Mouse (Mus musculus) thymus, postnatal 10 days (tissue): ENCODE data around the gene Erc1.

Experiments used
- DNase-seq, 2 experiments: peaks; one replicate each; pipeline ENCODE4 v3.0.0; 2021; ENCODE audit warnings: low spot score in 2 of 2

The Erc1 gene

DNA sequence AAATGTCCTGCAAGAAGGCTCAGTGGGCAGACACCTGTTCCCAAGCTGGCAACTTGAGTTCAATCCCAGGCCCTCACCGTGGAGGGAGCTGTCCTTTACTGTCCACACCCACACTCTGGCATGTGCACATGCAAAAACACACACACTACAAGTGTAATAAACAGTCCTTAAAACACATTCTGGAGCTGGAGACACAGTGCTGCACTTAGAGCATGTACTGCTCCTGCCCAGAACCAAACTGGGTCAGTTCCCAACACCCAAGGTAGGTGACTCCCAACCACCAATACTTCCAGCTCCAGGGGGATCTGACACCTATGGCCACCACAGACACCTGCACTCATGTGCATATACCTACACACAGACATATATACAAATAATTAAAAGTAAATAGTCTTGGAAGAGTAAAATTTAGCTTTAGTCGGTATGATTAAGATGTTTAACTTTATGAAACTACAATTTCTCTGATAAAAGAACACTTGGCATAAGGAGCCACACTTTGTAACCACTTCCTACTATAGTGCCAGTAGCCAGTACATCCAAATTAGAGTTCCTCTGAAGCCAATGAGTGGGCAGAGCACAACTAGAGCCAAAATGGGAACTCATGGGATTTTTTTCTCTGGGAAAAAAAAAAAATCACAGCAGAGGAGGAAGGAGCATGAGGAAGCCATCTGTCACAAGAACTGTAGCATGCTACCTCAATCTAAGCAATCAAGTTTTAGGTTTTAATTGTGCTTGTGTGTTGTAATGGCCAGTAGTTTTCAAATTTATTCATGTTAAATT is 39.1 kb downstream of the Erc1 start:
- DNase-seq = no peak

DNA sequence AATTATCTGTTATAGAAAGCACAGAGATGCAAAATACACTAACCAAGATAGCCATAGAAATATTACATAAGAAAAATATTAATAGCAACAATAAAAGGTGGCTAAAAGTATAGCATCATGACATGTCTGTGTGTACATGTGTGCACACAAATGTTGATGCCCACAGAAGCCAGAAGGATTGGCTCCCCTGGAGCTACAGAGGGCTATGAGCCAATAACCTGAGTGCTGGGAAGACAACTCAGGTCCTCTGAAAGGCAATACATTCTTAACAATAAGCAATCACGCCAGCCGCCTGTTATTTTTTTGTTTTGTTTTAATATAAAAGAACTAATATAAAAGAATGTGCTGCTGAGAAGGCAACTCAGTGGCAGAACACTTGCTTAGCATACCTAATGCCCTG is 44.7 kb downstream of the Erc1 start:
- no peak for DNase-seq

DNA sequence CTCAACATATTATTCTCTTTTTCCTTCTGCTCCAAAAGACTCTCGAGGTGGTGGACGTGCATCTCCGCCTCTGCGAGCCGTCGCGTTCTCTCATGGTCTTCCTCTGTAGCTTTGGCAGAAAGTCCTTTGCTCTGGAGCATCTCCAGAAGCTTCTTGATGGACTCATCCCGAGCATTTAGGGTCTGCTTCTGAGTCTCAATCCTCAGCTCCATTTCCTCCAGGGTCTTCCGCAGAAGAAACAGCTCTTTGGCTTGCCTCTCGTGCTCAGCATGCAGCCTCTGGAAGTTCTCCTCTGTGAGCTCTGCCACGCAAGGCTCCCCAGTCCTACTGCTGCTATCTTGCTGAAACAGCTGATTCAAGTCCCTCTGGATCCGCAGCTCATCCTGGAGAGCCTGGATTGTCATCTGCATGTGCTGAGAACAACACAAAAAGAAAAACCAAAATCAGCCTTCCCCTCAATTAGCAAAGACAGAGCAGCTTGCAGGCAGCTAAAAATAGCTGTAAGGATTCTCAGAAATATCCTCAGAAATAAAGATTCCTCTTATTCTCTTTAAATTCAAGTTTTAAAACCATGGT is 51.0 kb downstream of the Erc1 start:
- no peak for DNase-seq

DNA sequence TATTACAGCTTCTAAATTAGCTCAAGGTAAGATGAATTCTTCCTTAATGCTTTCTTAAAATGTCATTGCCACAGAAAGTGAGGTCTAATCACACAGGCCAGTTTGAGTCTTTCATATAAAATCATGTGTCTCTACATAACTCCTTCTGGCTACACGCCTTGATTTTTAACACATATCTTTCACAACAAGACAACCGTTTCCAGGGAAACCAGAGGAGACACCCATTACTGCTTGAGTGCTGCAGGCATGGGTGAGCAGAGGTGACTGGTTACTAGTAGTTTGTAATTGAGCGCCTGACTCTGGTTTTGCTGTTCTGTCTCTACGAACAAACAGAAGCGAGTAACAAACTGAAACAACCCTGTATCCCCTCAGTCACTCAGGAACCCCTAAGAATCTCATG is 51.7 kb downstream of the Erc1 start:
- DNase-seq = no peak

DNA sequence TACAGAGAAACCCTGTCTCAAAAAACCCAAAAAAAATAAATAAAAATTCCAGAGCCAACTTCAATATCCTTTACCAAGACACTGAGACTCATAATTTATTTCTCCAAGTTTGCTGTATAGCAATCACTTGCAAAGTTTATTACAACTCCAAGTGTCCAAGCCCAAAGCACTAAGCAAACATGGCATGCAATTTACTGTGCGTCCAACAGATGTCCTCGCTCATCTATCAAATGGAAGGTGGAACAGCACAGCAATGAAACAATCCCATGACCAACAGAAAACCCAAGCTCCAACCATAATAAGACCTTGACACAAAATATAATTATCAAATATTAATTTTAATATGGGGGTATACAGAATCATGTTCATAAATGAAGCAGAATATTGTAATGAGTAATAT is 55.4 kb downstream of the Erc1 start:
- peak; percentile 20 to 58 for DNase-seq

DNA sequence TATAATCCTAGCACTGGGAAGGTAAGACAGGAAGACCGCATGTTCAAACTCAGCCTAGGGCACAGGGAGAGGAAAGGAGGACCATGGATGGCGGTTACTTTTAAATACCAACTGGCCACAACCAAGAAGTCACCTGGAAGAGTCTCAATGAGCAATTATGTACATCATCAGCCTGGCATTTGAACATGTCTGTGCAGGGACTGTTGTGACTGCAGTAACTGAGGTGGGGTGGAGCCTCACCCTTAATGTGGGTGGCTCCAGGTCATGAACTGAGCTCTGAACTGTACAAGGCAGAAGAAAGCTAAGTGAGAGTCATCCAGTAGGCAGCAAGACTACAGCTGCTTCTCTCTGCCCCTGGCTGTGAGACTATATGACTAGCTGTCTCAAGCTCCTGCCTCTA is 65.6 kb downstream of the Erc1 start:
- no peak for DNase-seq

DNA sequence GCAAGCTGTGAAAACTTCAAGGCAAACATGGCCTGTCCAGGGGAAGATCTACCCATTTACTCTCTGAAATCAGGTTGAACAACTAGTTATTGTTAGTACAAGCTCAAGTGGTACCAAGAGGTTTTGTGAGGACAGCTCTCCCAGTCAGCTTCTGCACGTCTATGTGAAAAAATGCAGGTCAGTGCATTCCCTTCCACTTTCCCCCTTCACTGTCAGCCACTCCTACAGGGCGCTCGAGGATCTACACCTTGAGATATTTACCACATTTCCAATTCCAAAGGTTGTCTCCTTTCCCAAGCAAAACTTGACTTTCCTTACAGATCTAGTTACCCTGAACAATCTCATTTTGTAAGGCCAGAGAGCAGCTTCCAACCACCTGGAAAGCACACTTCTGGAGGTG is 66.9 kb downstream of the Erc1 start:
- DNase-seq = no peak

DNA sequence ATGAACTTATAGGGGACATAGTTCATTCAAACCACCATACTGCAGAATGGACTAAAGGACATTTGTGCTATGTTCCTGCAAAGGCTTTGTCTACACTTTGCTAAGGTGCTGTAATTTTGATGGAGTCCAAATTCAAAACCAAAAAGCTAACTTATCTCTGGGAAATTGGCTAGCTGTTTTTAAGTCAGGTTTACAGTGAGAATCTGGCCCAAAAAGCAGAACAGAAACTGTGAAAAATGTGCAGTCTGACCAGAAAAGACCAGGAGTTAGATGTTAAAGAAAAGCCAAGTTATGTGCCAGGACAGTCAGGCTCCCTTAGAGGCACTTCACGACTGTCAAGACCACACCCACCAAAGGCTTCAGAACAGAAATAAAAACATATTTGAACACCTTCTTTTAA is 79.2 kb downstream of the Erc1 start:
- no peak for DNase-seq

DNA sequence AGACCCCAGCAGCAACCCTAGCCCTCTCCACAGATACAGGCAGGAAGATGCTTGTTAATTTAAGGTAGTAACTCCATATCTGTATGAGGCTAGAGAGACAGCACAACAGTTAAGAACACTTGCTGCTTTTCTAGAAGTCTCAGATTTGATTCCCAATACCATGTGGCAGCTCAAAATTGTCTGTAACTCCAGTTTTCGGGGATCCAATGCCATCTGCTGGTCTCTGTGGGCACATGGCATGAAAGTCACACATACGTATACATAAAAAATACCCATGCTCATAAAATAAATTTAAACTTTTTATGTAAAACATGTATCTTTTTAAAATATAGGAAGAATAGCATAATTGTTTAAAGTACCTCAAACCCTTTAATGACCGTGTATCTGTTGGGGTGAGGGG is 83.6 kb downstream of the Erc1 start:
- no peak for DNase-seq

DNA sequence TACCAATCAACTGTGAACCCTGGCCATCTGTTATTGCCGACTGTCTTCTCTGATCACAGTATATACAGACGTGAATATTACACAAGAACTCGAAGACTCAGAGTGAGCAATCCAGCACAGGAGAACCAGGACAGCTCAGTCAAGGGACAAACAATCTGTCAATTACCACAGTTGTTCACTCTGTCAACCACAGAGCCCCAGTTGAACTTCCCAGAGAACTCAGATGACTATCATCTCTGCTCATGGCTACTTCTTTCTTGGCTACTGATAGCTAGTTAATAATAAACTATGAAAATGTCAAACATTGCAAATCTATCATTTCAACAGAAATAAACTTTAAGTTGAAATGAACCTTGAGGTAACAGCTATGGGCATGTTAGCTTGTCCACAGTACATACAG is 88.1 kb downstream of the Erc1 start:
- DNase-seq = no peak

DNA sequence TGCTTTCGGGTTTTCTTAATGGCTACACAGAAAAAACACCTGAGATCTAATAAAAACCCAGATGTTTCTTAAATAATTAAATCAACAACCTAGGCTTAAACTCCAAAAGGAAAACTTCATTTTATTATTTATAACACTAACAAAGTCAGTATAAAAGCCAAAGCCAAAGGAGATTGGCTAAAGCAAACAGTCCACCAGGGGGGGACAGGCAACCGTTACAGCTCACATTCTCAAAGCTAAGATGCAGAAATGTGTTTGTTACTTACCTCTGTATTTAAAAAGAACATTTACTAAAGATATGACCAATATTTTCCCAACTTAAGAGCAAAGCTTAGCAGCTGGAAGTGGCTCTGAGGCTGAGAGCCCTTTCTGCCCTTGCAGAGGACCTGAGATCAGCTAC is 89.5 kb downstream of the Erc1 start:
- no peak for DNase-seq

DNA sequence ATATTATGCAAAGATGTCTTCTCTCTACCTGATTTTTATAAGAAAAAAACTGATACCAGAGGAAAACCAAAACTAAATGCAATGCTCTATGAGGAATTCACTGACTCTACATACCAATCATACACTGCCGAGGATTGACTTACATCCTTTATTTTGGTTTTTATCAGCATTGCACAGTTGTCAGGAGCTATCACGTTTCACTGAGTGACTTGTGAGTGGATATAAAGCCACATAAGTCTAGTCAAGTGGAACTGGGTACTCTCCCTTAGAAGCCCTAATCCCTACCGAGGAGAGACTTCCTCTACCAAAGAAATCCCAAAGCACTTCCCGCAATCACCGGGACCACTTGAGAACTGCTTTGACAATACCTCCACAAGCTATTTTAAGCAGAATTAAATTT is 90.2 kb downstream of the Erc1 start:
- no peak for DNase-seq

DNA sequence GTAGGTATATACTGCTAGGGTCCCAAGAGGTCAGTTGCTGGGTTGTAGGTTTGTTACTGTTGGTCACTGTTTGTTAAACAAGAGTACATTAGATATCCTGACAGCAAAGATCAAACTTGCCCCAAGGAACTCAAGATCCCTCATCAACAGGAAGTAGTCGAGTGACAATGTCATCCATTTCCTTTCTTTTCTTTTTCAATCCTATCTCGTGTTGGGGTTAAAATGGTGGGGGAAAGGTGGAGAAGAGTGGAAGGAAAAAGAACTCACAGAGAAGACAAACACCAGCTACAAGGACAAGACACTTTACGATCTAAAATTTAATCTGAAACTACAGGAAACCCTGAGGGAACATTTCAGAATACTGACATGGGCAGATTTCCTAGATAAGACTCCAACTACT is 92.1 kb downstream of the Erc1 start:
- no peak for DNase-seq

DNA sequence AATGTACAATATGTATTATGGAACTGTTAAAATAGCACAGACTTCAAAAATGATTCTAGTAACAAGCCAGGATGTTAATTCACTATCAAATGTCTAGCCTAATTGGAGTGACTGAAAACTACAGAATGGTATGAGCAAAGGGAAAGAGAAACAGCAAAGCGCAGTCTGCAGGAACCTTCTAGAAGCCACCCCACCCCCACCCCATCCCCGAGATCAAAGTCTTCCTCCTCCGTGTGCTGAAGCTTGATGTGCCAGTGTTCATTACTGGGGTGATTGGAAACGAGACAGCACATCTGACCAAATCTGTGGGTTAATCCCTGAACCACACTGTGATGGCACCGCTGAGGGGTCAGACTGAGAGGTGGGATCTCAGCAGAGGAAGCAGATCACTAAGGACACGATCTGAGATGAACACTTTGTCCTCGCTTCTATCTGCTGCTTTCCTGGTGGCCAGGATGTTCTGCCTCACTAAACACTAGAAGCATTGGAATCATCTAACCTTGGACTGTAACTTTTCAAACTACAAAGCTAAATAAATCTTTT is 98.8 kb downstream of the Erc1 start:
- DNase-seq = no peak

DNA sequence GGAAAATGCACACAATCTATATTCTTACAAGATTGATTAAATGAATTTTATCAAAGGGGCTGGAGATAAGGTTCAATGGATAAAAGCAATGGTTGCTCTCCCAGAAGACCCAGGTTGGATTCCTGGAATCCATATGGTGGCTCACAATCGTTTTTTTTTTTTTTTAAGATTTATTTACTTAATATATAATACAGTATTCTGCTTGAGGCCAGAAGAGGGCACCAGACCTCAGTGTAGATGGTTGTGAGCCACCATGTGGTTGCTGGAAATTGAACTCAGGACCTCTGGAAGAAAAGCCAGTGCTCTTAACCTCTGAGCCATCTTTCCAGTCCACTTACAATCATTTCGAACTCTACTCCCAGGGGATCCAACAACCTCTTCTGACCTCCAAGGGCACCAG is 106.1 kb downstream of the Erc1 start:
- DNase-seq = no peak

DNA sequence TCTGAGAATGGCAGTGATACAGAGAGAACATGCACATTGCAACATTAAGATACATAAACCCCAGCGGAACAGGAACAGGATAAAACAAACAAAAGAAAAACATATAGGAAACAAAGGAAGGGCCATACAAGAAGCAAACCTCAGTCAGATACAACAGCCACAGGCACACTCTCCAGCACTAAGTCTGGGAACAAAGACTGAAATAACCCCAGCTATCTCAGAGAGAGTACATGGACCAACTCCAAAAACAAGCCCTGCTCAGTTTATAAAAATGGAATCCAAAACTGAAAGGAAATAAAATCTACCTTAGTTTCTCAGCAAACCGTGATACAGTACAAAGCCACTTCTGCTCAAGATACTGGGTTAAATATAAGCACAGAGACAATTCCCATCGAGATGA is 107.4 kb downstream of the Erc1 start:
- no peak for DNase-seq

DNA sequence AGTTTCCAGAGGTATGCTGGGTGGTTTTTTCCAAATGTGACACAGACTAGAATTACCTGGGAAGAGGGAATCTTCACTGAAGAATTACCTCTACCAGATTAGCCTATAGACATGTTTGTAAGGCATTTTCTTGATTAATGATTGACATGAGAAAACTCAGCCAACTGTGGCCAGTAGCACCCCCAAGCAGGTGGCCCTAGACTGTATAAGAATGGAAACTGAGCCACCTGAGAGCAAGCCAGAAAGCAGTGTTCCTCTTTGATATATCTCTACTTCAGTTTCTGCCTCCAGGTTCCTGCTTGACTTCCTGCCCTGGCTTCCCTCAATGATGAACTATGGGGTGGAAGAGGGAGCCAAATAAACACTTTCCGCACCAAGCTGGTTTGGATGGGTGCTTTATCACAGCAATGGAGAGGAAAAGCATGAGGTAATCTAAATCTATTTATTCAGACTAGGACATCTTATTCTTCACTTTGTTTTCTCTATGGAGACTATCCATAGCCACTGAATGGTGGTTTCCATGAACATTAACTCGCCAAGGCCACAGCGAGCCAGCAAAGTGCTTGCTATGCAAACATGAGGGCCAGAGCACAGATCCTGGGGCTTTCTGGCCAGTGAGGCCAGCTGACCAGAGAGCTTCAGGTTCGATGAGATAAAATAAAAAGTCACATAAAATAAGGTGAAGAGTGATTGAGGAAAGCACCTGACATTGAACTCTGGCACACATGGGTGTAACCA is 109.2 kb downstream of the Erc1 start:
- no peak for DNase-seq

DNA sequence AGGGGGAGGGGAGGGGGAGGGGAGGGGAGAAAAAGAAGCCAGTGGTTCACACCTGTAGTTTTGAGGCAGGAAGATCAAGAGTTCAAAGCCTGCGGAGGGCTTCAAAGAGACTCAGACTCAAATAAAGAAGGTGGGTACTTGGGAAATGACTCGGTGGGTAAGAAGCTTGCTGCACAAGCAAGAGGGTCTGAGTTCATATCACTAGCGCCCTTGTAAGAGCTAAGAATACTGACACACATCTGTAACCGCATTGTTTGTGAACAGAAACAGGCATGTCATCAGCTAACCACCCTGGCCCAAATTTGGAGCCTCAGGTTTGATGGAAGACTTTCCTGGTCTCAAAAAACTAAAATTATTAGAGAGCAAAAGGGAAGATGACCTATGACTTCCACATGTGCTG is 110.3 kb downstream of the Erc1 start:
- peak; percentile 34 to 46 for DNase-seq

DNA sequence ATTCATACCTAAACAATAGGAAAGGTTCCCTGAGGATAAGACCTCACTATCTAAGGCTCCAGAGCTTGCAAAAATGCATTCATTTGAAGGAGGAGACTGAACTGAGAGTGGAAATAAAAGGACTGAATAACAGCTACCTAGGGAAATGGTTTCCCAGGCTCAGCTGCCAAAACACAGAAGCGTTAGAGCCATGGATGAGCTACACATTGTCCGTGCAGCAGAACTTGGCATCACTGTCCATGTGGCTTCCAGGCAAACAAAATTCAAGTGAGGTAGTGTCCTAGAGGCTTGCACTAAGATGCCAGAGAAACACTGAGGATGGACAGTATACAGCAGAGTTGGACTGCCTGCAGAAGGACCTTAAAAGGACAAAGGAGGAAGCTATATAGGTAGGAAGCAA is 112.0 kb downstream of the Erc1 start:
- no peak for DNase-seq

DNA sequence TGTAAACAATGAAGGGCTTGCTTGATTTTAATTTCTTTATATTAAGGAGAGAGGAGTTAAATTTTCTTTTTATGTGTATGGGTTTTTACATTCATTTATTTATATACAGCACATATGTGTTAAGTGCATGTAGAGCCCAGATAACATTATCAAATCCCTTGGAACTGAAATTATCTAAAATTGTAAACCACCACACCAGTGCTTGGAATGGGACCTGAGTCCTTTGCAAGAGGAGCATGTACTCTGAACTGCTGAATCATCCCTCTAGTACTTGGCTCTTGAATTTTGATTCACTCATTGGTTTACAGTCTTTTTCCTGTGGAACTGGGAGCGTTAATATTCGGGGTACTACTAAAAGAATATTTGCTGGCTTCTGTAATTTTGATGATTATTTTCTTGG is 116.8 kb downstream of the Erc1 start:
- no peak for DNase-seq

DNA sequence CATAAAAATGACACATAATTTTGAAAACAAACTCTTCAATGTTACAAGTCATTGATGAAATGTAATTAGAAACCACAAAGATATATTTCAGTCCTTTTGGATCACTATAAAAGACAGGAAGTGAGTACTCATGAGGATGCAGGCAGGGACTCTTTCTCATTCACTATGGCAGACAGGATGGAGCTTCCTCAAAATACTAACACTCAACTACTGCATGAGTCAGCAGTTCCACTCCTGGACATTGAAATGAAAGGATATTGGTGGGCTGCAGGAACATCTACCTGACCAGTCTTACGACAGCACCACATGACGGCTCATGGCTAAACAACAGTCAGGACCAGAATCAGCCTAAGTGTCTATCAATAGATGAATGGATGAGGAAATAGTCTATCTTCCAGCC is 132.7 kb downstream of the Erc1 start:
- no peak for DNase-seq

DNA sequence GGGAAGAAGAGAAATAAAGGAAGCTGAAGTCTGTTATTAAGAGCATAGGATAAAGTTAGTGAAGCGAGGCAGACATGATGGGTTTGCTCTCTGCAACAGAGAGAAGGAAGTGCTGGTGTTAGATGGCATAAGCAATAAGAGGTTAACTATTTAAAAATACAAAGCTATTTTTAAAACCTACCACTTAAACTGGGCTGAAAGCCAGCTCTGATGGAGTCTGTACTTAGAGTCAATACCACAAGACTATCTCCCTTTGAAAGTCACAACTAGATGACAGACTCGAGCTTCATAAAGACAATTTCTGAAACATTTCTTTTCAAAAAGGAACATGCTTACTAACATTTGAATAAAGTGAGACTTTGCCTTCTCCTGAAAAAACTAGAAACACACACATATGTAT is 134.0 kb downstream of the Erc1 start:
- no peak for DNase-seq

DNA sequence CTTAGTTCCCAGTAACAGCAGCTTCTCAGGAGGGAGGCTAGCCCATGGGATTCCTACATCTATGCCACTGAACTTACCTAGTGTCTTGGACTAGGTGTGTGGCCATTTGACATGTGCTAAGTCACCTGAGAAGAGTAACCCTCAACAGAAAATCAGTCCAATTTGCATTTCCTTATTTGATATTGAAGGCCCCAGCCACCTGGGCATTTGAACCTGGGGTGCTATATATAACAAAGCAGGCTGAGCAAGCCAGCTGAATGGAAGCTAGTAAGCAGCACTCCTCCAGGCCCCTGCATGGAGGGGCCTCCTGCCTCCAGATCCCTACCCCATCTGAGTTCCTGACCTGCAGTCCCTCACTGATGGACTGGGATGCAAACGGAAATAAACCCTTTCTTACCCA is 135.5 kb downstream of the Erc1 start:
- DNase-seq = peak; percentile 21 to 38
